ENCODE assay signal across 25 mouse cellular contexts in genomic region chr5:105574835-105575234, GRCm38 (mm10). TPM values are rescaled to one million over a fixed set of nuclear protein-coding genes. Genes with fewer than 3 reads are reported as not detected.
DNase-seq lines count a peak whose midpoint lies in the region; ATAC-seq and TF ChIP-seq lines count a peak whose summit lies in the region.
"Had no signal": no experiment of that assay in that cellular context is flagged by ENCODE, and none has a peak within 500 bp of the region (broad histone marks: within the 10 kb centered on the region; RNA-seq: fewer than 3 reads in every experiment).

No protein-coding gene starts in this region.

- no peaks in the 10 kb centered on the region for H3K27me3 ChIP-seq in erythroblast, embryonic 14.5 days (ENCODE audit: control insufficient read depth)
- no peaks in the 10 kb centered on the region for H3K27me3 ChIP-seq in liver, embryonic 14.5 days (ENCODE audit: control insufficient read depth, insufficient read depth, low read length)
- no peaks in the 10 kb centered on the region for H3K27me3 ChIP-seq in liver, postnatal 0 days (ENCODE audit: insufficient read depth, low read length)
- H3K27me3 ChIP-seq: embryonic facial prominence, embryonic 13.5 days; heart, embryonic 13.5 days had no signal

- peak overlapping the region; percentile 83 for H3K27ac ChIP-seq in liver, embryonic 14.5 days
- peak overlapping the region; percentile 52; the same call in 1 of the 2 replicates for H3K27ac ChIP-seq in liver, postnatal 0 days (ENCODE audit: low read depth)
- H3K27ac ChIP-seq: embryonic facial prominence, embryonic 10.5 days; embryonic facial prominence, embryonic 13.5 days; gastrocnemius, adult 2 months; hindbrain, embryonic 14.5 days; hindbrain, postnatal 0 days had no signal

- DNase-seq in liver, embryonic 14.5 days (ENCODE audit: low read depth in 3 of 3, low spot score in 3 of 3) = no peak
- no peak for DNase-seq in liver, postnatal 0 days
- DNase-seq in spleen, adult 18-20 months = no peak
- DNase-seq in left cerebral cortex, postnatal 14 days (ENCODE audit: low spot score in 2 of 2) = no peak
- DNase-seq: adrenal gland, adult 8-10 months; adrenal gland, postnatal 25 days; cerebellum, adult 11-12 months; cerebellum, adult 8-10 months; cerebellum, postnatal 36 days; embryo, embryonic 11 days; forebrain, postnatal 0 days; gastrocnemius, adult 2 months; gastrocnemius, postnatal 14 days; heart, adult 18-20 months; heart, postnatal 14 days; heart, postnatal 4 days had no signal

- TF ChIP-seq CTCF in liver, embryonic 14.5 days (IDR thresholded peaks at IDR 0.05; ENCODE audit: low read depth) = no peak
- TF ChIP-seq CTCF in liver, postnatal 0 days (IDR thresholded peaks at IDR 0.05; ENCODE audit: low read depth) = no peak

- TF ChIP-seq EP300 in liver, embryonic 14.5 days (IDR thresholded peaks at IDR 0.05; ENCODE audit: low read depth) = no peak
- TF ChIP-seq EP300 in liver, postnatal 0 days (IDR thresholded peaks at IDR 0.05; ENCODE audit: low read depth) = no peak

- H3K4me2 ChIP-seq in liver, embryonic 14.5 days (ENCODE audit: low read depth) = no peak overlapping the region; the same call in 1 of the 2 replicates
- H3K4me2 ChIP-seq in liver, postnatal 0 days (ENCODE audit: low read depth, low read length) = 0 out of 2 replicates have a peak overlapping the region, but pooled peaks have one; percentile 36
- H3K4me2 ChIP-seq: embryonic facial prominence, embryonic 13.5 days; heart, embryonic 13.5 days; hindbrain, embryonic 14.5 days had no signal

- no peaks in the 10 kb centered on the region for H3K9me3 ChIP-seq in erythroblast, embryonic 14.5 days (ENCODE audit: control insufficient read depth, low read length)
- no peaks in the 10 kb centered on the region for H3K9me3 ChIP-seq in liver, embryonic 14.5 days (ENCODE audit: control insufficient read depth, low read length)
- no peaks in the 10 kb centered on the region for H3K9me3 ChIP-seq in liver, postnatal 0 days (ENCODE audit: low read length)
- H3K9me3 ChIP-seq: embryonic facial prominence, embryonic 10.5 days; embryonic facial prominence, embryonic 13.5 days; heart, embryonic 13.5 days had no signal

- intact Hi-C loops in left cerebral cortex, postnatal 14 days (cut with DNase I) = no loop called here

- ATAC-seq in erythroblast, adult 5-6 weeks (replicated peaks; ENCODE audit: low FRiP score, poor library complexity, severe bottlenecking) = peak; percentile 9; the same call in 1 of the 2 replicates
- ATAC-seq in liver, embryonic 14.5 days (ENCODE audit: insufficient read depth) = no peak
- no peak for ATAC-seq in liver, postnatal 0 days
- ATAC-seq: activated CD4-positive, CD25-positive, alpha-beta regulatory T cell, adult 4 months; forebrain, embryonic 14.5 days; forebrain, postnatal 0 days; hindbrain, postnatal 0 days had no signal

- H3K9ac ChIP-seq in liver, embryonic 14.5 days (replicated peaks) = no peak overlapping the region
- no peak overlapping the region for H3K9ac ChIP-seq in liver, postnatal 0 days (replicated peaks)
- H3K9ac ChIP-seq: embryonic facial prominence, embryonic 13.5 days; forebrain, postnatal 0 days; heart, embryonic 13.5 days; hindbrain, embryonic 14.5 days had no signal

- WGBS in liver, embryonic 14.5 days (ENCODE audit: insufficient replicate concordance) = 83% methylated on average over 5 of the region's 5 CpGs
- WGBS in liver, postnatal 0 days (ENCODE audit: insufficient replicate concordance) = 86% methylated on average over 5 of the region's 5 CpGs

- peak overlapping the region; percentile 46 for H3K4me3 ChIP-seq in erythroblast, embryonic 14.5 days (replicated peaks)
- no peak overlapping the region for H3K4me3 ChIP-seq in liver, embryonic 14.5 days (ENCODE audit: insufficient read depth in 1 of 2, low read depth in 2 of 2, low read length in 2 of 2)
- no peak overlapping the region for H3K4me3 ChIP-seq in liver, postnatal 0 days (ENCODE audit: low read depth, low read length)
- H3K4me3 ChIP-seq: embryonic facial prominence, embryonic 10.5 days; embryonic facial prominence, embryonic 13.5 days; gastrocnemius, adult 2 months; heart, embryonic 13.5 days had no signal

- peaks cover 81% of the 10 kb centered on the region for H3K4me1 ChIP-seq in erythroblast, embryonic 14.5 days (ENCODE audit: control insufficient read depth)
- H3K4me1 ChIP-seq in liver, embryonic 14.5 days (replicated peaks; ENCODE audit: control insufficient read depth in 2 of 2, insufficient read depth in 2 of 2, low read length in 1 of 2) = peaks cover 22 to 29% of the 10 kb centered on the region in 2 experiments
- peaks cover 14% of the 10 kb centered on the region for H3K4me1 ChIP-seq in liver, postnatal 0 days (ENCODE audit: insufficient read depth)

- peaks cover 79% of the 10 kb centered on the region for H3K36me3 ChIP-seq in erythroblast, embryonic 14.5 days (ENCODE audit: control insufficient read depth)
- peaks cover 5% of the 10 kb centered on the region; the same call in 1 of the 2 replicates for H3K36me3 ChIP-seq in liver, embryonic 14.5 days (replicated peaks; ENCODE audit: control insufficient read depth, insufficient read depth, low read depth)
- H3K36me3 ChIP-seq in liver, postnatal 0 days (replicated peaks; ENCODE audit: insufficient read depth, low read length) = no peaks in the 10 kb centered on the region

RNA-seq across cellular contexts. Expression of gene Lrrc8c, which starts 55.6 kb away (rescaled TPM):
- 16.7 and 24.6 TPM in 2 replicates for total RNA-seq in erythroblast, adult 5-6 weeks (2015; ENCODE audit: low replicate concordance)
- 5.9 and 9.4 TPM in 2 replicates for total RNA-seq in erythroblast, adult 5-6 weeks (2017; ENCODE audit: low replicate concordance)
- polyA plus RNA-seq in erythroblast, embryonic 14.5 days (2012) = 7.9 and 11.3 TPM in 2 replicates
- 6.2 and 6.5 TPM in 2 replicates for polyA plus RNA-seq in liver, embryonic 14.5 days (2012; rRNA removed)
- polyA plus RNA-seq in liver, embryonic 14.5 days (2014; fragmentation: Nextera tagmentation; extraction: Ambion mirVana) = 18.0 and 22.4 TPM in 2 replicates
- polyA plus RNA-seq in liver, postnatal 0 days (2015; fragmentation: Nextera tagmentation; extraction: Ambion mirVana) = 8.3 and 9.8 TPM in 2 replicates
- total RNA-seq in left cerebral cortex, postnatal 14 days (2021) = 10 to 100 TPM; 28.2 to 36.4 TPM
